ENCODE assay signal across 8 mouse cellular contexts in genomic region chr9:75408204-75408826, GRCm38 (mm10). TPM values are rescaled to one million over a fixed set of nuclear protein-coding genes. Genes with fewer than 3 reads are reported as not detected.
DNase-seq lines count a peak whose midpoint lies in the region; ATAC-seq and TF ChIP-seq lines count a peak whose summit lies in the region.

No protein-coding gene starts in this region.

- H3K36me3 ChIP-seq in heart, embryonic 15.5 days: no peaks in the 10 kb centered on the region
- H3K36me3 ChIP-seq in ES-E14 (ENCODE audit: control insufficient read depth, insufficient read depth, low read length, poor library complexity, severe bottlenecking): peaks cover 7% of the 10 kb centered on the region; the same call in 1 of the 2 replicates
- no peaks in the 10 kb centered on the region for H3K36me3 ChIP-seq in forebrain, embryonic 11.5 days (ENCODE audit: control insufficient read depth, insufficient read depth, low read length)
- H3K36me3 ChIP-seq in liver, embryonic 15.5 days (replicated peaks): no peaks in the 10 kb centered on the region

- peak overlapping the region; percentile 99 for H3K27ac ChIP-seq in heart, embryonic 15.5 days
- no peak overlapping the region for H3K27ac ChIP-seq in ES-E14 (ENCODE audit: insufficient read depth, low read depth, low read length, poor library complexity, severe bottlenecking)
- H3K27ac ChIP-seq in forebrain, embryonic 11.5 days (ENCODE audit: low read depth, low read length): peak overlapping the region; percentile 99; the same call in 1 of the 2 replicates
- H3K27ac ChIP-seq in liver, embryonic 15.5 days (replicated peaks): peak overlapping the region; percentile 96; the same call in 1 of the 2 replicates

- H3K4me1 ChIP-seq in heart, embryonic 15.5 days (replicated peaks): peaks cover 53% of the 10 kb centered on the region
- peaks cover 4 to 9% of the 10 kb centered on the region in 2 experiments for H3K4me1 ChIP-seq in ES-E14 (ENCODE audit: control insufficient read depth in 2 of 2, insufficient read depth in 2 of 2, low read length in 2 of 2, poor library complexity in 1 of 2)
- 0 out of 2 replicates have a peak, but pooled peaks cover 5% of the 10 kb centered on the region for H3K4me1 ChIP-seq in forebrain, embryonic 11.5 days (replicated peaks; ENCODE audit: control insufficient read depth, insufficient read depth, low read length)
- H3K4me1 ChIP-seq in liver, embryonic 15.5 days (replicated peaks): peaks cover 53% of the 10 kb centered on the region

- ATAC-seq in heart, embryonic 15.5 days (replicated peaks; ENCODE audit: insufficient number of reproducible peaks, insufficient read depth, low FRiP score, low read depth): no peak
- ATAC-seq in forebrain, embryonic 11.5 days (replicated peaks; ENCODE audit: low FRiP score): no peak
- no peak for ATAC-seq in liver, embryonic 15.5 days (ENCODE audit: insufficient read depth)

- peak overlapping the region; percentile 79 for H3K9ac ChIP-seq in heart, embryonic 15.5 days
- H3K9ac ChIP-seq in ES-E14 (ENCODE audit: insufficient read depth, low read depth, low read length, poor library complexity, severe bottlenecking): peak overlapping the region; percentile 96; the same call in 1 of the 2 replicates
- peak overlapping the region; percentile 95 for H3K9ac ChIP-seq in forebrain, embryonic 11.5 days (ENCODE audit: low read length)
- peak overlapping the region; percentile 84 for H3K9ac ChIP-seq in liver, embryonic 15.5 days

- H3K27me3 ChIP-seq in heart, embryonic 15.5 days: no peaks in the 10 kb centered on the region
- no peaks in the 10 kb centered on the region for H3K27me3 ChIP-seq in forebrain, embryonic 11.5 days (ENCODE audit: control insufficient read depth, insufficient read depth, low read length)
- no peaks in the 10 kb centered on the region for H3K27me3 ChIP-seq in liver, embryonic 15.5 days

- no peak for DNase-seq in heart, adult 11 months
- DNase-seq in ES-E14 (ENCODE audit: low read depth, low spot score): no peak
- no peak for DNase-seq in forebrain, embryonic 11.5 days (ENCODE audit: low spot score)
- DNase-seq in urinary bladder, postnatal 10 days (ENCODE audit: low spot score): no peak
- no peak for DNase-seq in kidney, postnatal 25 days
- DNase-seq in cerebellum, adult 9-11 months: no peak

- H3K4me3 ChIP-seq in heart, embryonic 15.5 days: peak overlapping the region; percentile 80
- H3K4me3 ChIP-seq in ES-E14 (ENCODE audit: insufficient read depth in 1 of 2, low read depth in 1 of 2, low read length in 2 of 2, poor library complexity in 1 of 2, severe bottlenecking in 1 of 2): peak overlapping the region; percentile 92 to 99
- peak overlapping the region; percentile 89 for H3K4me3 ChIP-seq in forebrain, embryonic 11.5 days (ENCODE audit: low read depth, low read length)
- peak overlapping the region; percentile 92 for H3K4me3 ChIP-seq in liver, embryonic 15.5 days (replicated peaks)

- WGBS in heart, embryonic 15.5 days: 6% methylated on average over 11 of the region's 11 CpGs
- WGBS in forebrain, embryonic 11.5 days: 4% methylated on average over 11 of the region's 11 CpGs
- WGBS in liver, embryonic 15.5 days (ENCODE audit: insufficient replicate concordance): 2% methylated on average over 11 of the region's 11 CpGs

- in situ Hi-C loops in ES-E14 (cut with MboI; ENCODE audit: low sequenced_read_pairs in 2 of 2, unreplicated experiment in 2 of 2): no loop called here

- no peaks in the 10 kb centered on the region for H3K9me3 ChIP-seq in heart, embryonic 15.5 days (replicated peaks)
- H3K9me3 ChIP-seq in ES-E14 (ENCODE audit: control insufficient read depth, insufficient read depth, low read depth, low read length): no peaks in the 10 kb centered on the region
- H3K9me3 ChIP-seq in forebrain, embryonic 11.5 days (ENCODE audit: control insufficient read depth, low read length): no peaks in the 10 kb centered on the region
- no peaks in the 10 kb centered on the region for H3K9me3 ChIP-seq in liver, embryonic 15.5 days (replicated peaks)

- peak overlapping the region; percentile 87 for H3K4me2 ChIP-seq in heart, embryonic 15.5 days
- H3K4me2 ChIP-seq in forebrain, embryonic 11.5 days (ENCODE audit: low read depth, low read length, severe bottlenecking): peak overlapping the region; percentile 53
- H3K4me2 ChIP-seq in liver, embryonic 15.5 days: peak overlapping the region; percentile 85

TF ChIP-seq in ES-E14, 5 proteins besides CTCF, POLR2A, EP300 and RAD21:
- TF ChIP-seq CHD2 (IDR thresholded peaks at IDR 0.05; ENCODE audit: low read depth, low read length): no peak
- TF ChIP-seq MAFK (IDR thresholded peaks at IDR 0.05; ENCODE audit: insufficient read depth, low read depth, low read length): no peak
- no peak for TF ChIP-seq HCFC1 (IDR thresholded peaks at IDR 0.05; ENCODE audit: borderline replicate concordance, insufficient read depth, low read length)
- TF ChIP-seq ZC3H11A (IDR thresholded peaks at IDR 0.05; ENCODE audit: borderline replicate concordance, low read depth, low read length): no peak
- TF ChIP-seq ZNF384 (IDR thresholded peaks at IDR 0.05; ENCODE audit: low read depth, low read length): no peak

RNA-seq across cellular contexts. Expression of gene Mapk6, which starts 1.5 kb away (rescaled TPM):
- polyA plus RNA-seq in heart, embryonic 15.5 days (2015; fragmentation: Nextera tagmentation; extraction: Ambion mirVana): 36.4 and 42.3 TPM in 2 replicates
- total RNA-seq in ES-E14 (2012; rRNA removed): 81.8 and 85.9 TPM in 2 replicates
- polyA plus RNA-seq in forebrain, embryonic 11.5 days (2014; fragmentation: Nextera tagmentation; extraction: Ambion mirVana): 179 and 181 TPM in 2 replicates
- polyA plus RNA-seq in liver, embryonic 15.5 days (2015; fragmentation: Nextera tagmentation; extraction: Ambion mirVana): 15.4 and 16.8 TPM in 2 replicates

RNA-seq across cellular contexts. Expression of gene Leo1, which starts 33.0 kb away (rescaled TPM):
- 27.1 and 27.7 TPM in 2 replicates for polyA plus RNA-seq in heart, embryonic 15.5 days (2015; fragmentation: Nextera tagmentation; extraction: Ambion mirVana)
- total RNA-seq in ES-E14 (2012; rRNA removed): 54.7 and 66.2 TPM in 2 replicates
- polyA plus RNA-seq in forebrain, embryonic 11.5 days (2014; fragmentation: Nextera tagmentation; extraction: Ambion mirVana): 52.6 and 52.8 TPM in 2 replicates
- polyA plus RNA-seq in liver, embryonic 15.5 days (2015; fragmentation: Nextera tagmentation; extraction: Ambion mirVana): 12.7 and 13.1 TPM in 2 replicates
